Mouse (Mus musculus) small intestine, adult 2 months (tissue): ENCODE measurements around the gene Nid1.

Experiments used
- CTCF ChIP-seq: fragments of 200-500 bp; IDR thresholded peaks from 2 replicates; pipeline ENCODE4 v1.5.1; 2012; ENCODE audit warnings: low read depth, mild to moderate bottlenecking, control low read depth, inconsistent platforms, low read length, moderate library complexity, mixed read lengths; ENCODE audit not compliant: insufficient replicate concordance, insufficient read length; ENCODE audit errors: extremely low read depth
- POLR2A ChIP-seq: fragments of 200-500 bp; IDR thresholded peaks from 2 replicates; pipeline ENCODE4 v1.6.1; 2012; ENCODE audit warnings: low read depth, mild to moderate bottlenecking, control low read depth, inconsistent platforms, low read length, moderate library complexity

DNA sequence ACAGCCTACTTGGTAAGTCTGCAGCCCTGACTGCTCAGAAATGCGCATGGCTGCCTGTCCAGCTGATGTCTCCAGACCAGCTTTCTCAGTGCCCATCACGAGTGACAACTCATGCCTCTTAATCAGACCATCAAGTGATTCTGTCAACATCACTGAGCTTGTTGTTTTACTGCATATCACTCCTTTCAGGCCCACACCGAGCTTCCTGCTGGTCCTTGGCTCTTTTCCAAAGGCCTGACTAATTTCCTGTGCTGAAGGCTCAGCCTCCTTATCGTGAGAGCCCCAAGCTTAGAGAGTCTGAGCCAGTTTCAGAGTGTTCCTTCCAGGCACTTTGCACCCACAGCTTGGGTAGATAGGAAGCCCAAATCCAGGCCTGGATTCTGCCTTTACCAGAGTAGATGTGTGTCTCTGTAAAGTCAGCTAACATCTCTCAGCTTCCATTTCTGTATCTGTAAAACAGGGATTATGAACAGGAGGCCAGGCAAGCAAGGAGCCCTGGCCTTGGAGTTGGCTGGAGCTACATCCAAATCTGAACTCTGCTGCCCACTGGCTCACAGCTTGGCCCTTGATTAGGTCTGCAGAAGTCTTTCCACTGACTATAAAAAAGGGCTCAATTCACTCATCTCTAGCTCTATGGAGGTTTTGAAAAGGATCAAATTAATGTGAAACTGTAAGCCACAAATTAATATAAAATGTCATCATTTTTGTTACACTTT, 101.4 kb downstream of the Nid1 start:
- TF ChIP-seq CTCF (no peak), POLR2A (no peak)
